Mouse (Mus musculus): ENCODE data around the gene 5530400C23Rik. TPM values are rescaled to one million over a fixed set of nuclear protein-coding genes. Genes with fewer than 3 reads are reported as not detected.
"Not testable (repeated sequence)": the region's sequence is repeated elsewhere in the genome, so short reads cannot be mapped to it uniquely, and the experiment has no call there.

The 5530400C23Rik gene
- not detected in 2 replicates for polyA plus RNA-seq (2012; rRNA removed)

GRCm38 (mm10) chr6:133291916-133292315, at the start of gene 5530400C23Rik:
5530400C23Rik (plus strand) TSS chr6:133292216.
- not testable (repeated sequence) for DNase-seq (ENCODE audit: low spot score)

- no peak for DNase-seq (ENCODE audit: low spot score)
Observed at GRCm38 (mm10) chr6:133305952-133306715, 14.1 kb downstream of the 5530400C23Rik start.

DNA sequence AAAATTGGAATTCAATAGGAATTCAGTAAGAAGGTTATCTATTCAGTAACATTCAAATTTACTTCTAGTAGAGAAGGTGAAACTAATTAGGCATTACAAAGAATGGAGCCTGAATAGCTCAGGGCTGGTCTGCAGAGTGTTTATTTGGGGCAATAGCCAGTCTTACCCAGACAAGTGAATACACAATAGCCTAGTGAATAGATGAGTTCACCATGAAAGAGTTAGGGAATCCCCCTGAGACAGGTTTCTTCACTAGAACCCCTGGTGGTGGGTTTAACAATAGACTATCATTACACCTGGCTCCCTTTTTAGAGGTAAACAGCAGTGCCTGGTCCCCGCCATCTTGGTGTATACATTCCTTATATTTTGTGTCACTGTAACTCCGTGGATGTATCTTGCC, 21.9 kb downstream of the 5530400C23Rik start:
- not testable (repeated sequence) for DNase-seq (ENCODE audit: low spot score)

- DNase-seq (ENCODE audit: low spot score), result no peak
Observed at GRCm38 (mm10) chr6:133338535-133338934, 46.5 kb downstream of the 5530400C23Rik start.

DNA sequence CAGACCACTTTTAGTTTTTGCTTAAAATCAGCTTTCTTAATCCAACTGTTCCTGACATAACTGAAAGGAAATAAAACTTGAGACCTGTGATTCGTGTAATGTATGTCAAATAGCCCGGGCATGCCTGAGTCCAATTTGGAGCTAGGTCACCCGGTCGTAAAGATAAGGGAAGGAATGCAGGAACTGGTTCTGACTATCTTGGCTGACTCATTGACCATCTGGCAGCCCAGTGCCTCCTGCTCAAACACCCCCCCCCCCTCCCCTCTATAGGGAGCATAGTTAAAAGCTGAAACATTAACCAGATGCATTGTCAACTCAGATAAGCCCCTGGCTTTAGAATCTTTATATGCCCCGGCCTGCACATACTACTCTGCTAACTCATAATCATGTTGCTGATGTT, 49.7 kb downstream of the 5530400C23Rik start:
- DNase-seq (ENCODE audit: low spot score), result not testable (repeated sequence)

Other genes with a start within 250 kb of the 5530400C23Rik start
- not detected in 2 replicates for gene Tas2r140, start 236.4 kb upstream of the 5530400C23Rik start, polyA plus RNA-seq (2012; rRNA removed)
- gene Smim10l1, start 187.3 kb upstream of the 5530400C23Rik start, polyA plus RNA-seq (2012; rRNA removed), result 42.1 and 44.6 TPM in 2 replicates